Mouse (Mus musculus): Measurements from ENCODE around the gene Mrps34.

DNA sequence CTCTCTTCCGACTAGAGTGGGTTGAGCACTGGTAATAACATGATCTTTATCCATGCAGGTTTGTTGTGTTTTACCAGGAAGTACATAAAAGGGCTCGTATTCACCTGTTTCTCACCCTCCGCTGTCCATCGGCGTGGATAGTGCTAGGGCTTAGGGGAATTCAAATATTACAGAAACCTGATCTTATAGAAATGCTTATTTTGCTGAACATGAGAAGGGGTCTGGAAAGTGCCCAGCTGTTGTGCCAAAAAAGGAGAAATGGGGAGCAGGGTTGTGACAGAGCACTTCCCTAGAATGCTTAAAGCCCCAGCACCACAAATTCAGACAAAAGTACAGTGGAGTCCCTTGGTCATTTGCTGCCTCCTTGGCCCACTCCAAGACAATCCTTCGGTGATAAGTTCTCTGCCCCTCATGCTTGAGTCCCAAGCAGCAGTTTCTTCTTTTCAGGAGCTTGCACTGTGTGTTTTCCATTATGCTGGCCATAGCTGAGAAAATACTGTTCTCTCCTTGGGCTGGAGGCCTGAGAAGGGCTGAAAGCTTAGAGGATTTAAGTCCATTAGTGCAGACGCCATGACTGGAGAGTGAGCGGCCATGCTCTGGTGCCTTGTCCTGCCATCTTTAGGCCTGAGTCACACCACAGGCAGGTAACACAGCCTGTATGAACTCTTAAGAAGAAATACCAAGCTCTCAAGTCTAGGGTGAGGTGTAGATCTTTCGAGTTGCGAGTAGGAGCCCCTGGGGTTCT, 43.4 kb upstream of the Mrps34 start:
- no peak for TF ChIP-seq POLR2AphosphoS5 (IDR thresholded peaks at IDR 0.05; ENCODE audit: insufficient replicate concordance, low read depth, low read length)
- no peak for TF ChIP-seq GATA1 (IDR thresholded peaks at IDR 0.05; ENCODE audit: borderline replicate concordance, low read length)
- TF ChIP-seq CTCF (IDR thresholded peaks at IDR 0.05; ENCODE audit: low read depth, low read length): no peak
